Mouse (Mus musculus): ENCODE measurements around the gene D930007J09Rik. TPM values are rescaled to one million over a fixed set of nuclear protein-coding genes. Genes with fewer than 3 reads are reported as not detected.

The D930007J09Rik gene
- polyA plus RNA-seq, 1 experiment from 2014 or later = not detected

GRCm38 (mm10) chr13:32832776-32833175 lies 30.1 kb upstream of the D930007J09Rik start:
- no peak overlapping the region for H3K4me3 ChIP-seq (replicated peaks)

DNA sequence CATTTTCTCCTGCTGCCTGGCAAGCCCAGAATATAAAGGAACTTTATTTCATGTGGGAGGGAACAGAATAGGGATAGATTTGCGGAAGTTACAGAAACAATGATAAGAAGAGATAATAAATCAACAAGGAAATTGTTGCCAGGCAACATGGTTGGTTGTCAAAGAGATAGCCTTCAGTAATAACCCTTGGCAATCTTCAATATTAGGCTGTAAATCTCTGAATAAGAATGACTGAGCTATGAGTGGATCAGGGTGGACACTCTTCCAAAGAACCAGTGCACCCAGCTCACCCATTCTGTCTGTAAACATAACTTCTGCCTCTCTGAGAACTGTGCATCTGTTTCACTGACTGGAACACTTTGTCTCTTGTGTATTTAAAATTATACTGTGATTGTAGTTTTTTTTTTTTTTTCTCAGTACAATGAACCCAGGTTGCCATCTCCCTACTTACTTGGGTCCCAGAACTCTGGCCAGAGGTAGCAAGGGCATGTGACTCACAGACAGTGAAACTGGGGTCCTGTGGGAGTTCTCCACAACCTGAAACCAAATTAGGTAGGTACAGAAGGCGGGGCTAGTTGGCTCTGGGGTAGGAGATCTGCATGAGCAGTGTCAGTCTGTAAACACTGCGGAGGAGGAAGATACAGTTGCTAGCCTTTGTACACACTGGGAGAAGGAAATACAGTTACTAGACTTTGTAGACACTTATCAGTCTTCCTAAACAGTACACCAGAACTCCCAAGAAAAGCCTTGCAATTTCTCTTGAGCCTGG lies 29.0 kb upstream of the D930007J09Rik start:
- Histone ChIP-seq H3K36me3 (no peaks in the 10 kb centered on the region), H3K27me3 (no peaks in the 10 kb centered on the region), H3K9ac (replicated peaks) (no peak overlapping the region), H3K4me1 (replicated peaks) (no peaks in the 10 kb centered on the region), H3K4me2 (no peak overlapping the region), H3K27ac (no peak overlapping the region), H3K4me3 (replicated peaks) (no peak overlapping the region), H3K9me3 (no peaks in the 10 kb centered on the region)
- ATAC-seq (ENCODE audit: insufficient number of reproducible peaks, insufficient read depth, low FRiP score, low TSS enrichment, low read depth) = no peak
- WGBS = 83% methylated on average over 3 of the region's 3 CpGs

More at GRCm38 (mm10) chr13:32832776-32833175, 30.1 kb upstream of the D930007J09Rik start:
- no peaks in the 10 kb centered on the region for H3K9me3 ChIP-seq
- no peak overlapping the region for H3K27ac ChIP-seq
- no peaks in the 10 kb centered on the region for H3K27me3 ChIP-seq
- H3K4me2 ChIP-seq = no peak overlapping the region
- no peak overlapping the region for H3K9ac ChIP-seq (replicated peaks)
- H3K36me3 ChIP-seq = no peaks in the 10 kb centered on the region
- WGBS = 74% methylated on average over 3 of the region's 3 CpGs
- no peak for ATAC-seq (ENCODE audit: insufficient number of reproducible peaks, insufficient read depth, low FRiP score, low TSS enrichment, low read depth)
- H3K4me1 ChIP-seq (replicated peaks) = no peaks in the 10 kb centered on the region

GRCm38 (mm10) chr13:32828886-32829285 lies 26.2 kb upstream of the D930007J09Rik start:
- 81% methylated on average over 4 of the region's 4 CpGs for WGBS

DNA sequence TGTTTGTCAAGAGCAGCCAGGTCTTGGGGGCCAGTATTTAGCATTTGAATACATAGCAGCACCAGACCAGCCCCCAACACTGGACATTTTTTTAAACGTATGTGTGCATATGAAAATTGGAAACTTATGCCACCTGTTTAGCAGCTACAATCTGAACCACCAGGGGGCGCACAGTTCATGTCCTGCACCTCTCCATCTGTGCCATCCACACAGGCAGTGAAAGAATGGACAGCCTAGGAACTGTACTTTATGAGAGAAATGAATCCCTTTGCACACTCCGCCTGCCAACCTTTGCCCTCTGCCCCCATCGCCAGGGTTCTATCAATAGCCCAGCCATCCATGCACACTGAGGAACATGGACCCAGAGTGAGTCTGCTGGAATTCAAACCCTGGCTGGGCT lies 25.3 kb upstream of the D930007J09Rik start:
- no peak for ATAC-seq (ENCODE audit: insufficient number of reproducible peaks, insufficient read depth, low FRiP score, low TSS enrichment, low read depth)
- Histone ChIP-seq H3K4me1 (replicated peaks) (no peaks in the 10 kb centered on the region), H3K27me3 (no peaks in the 10 kb centered on the region), H3K4me2 (no peak overlapping the region), H3K9ac (replicated peaks) (no peak overlapping the region), H3K4me3 (replicated peaks) (no peak overlapping the region), H3K36me3 (peaks cover 4% of the 10 kb centered on the region; the same call in 1 of the 2 replicates), H3K9me3 (no peaks in the 10 kb centered on the region), H3K27ac (no peak overlapping the region)
- WGBS = 57% methylated on average over 4 of the region's 4 CpGs

More at GRCm38 (mm10) chr13:32828886-32829285, 26.2 kb upstream of the D930007J09Rik start:
- Histone ChIP-seq H3K9ac (replicated peaks) (no peak overlapping the region), H3K27ac (no peak overlapping the region), H3K27me3 (no peaks in the 10 kb centered on the region), H3K9me3 (no peaks in the 10 kb centered on the region), H3K36me3 (no peaks in the 10 kb centered on the region), H3K4me2 (no peak overlapping the region), H3K4me1 (replicated peaks) (no peaks in the 10 kb centered on the region), H3K4me3 (replicated peaks) (no peak overlapping the region)
- ATAC-seq (ENCODE audit: insufficient number of reproducible peaks, insufficient read depth, low FRiP score, low TSS enrichment, low read depth) = no peak

- H3K9ac ChIP-seq (replicated peaks) = no peak overlapping the region
- ATAC-seq (ENCODE audit: insufficient number of reproducible peaks, insufficient read depth, low FRiP score, low TSS enrichment, low read depth) = no peak
- 82% methylated on average over 3 of the region's 3 CpGs for WGBS
- no peaks in the 10 kb centered on the region for H3K9me3 ChIP-seq
- H3K27me3 ChIP-seq = no peaks in the 10 kb centered on the region
- no peak overlapping the region for H3K27ac ChIP-seq
- no peak overlapping the region for H3K4me3 ChIP-seq (replicated peaks)
- no peak overlapping the region for H3K4me2 ChIP-seq
- peaks cover 9% of the 10 kb centered on the region; the same call in 1 of the 2 replicates for H3K36me3 ChIP-seq
- no peaks in the 10 kb centered on the region for H3K4me1 ChIP-seq (replicated peaks)
Measured at GRCm38 (mm10) chr13:32827111-32827822, 24.6 kb upstream of the D930007J09Rik start.

GRCm38 (mm10) chr13:32825546-32825945 lies 22.9 kb upstream of the D930007J09Rik start:
- no peak overlapping the region for H3K4me2 ChIP-seq
- H3K9me3 ChIP-seq = no peaks in the 10 kb centered on the region
- 93% methylated on average over 8 of the region's 8 CpGs for WGBS
- no peak overlapping the region for H3K9ac ChIP-seq (replicated peaks)
- no peaks in the 10 kb centered on the region for H3K4me1 ChIP-seq (replicated peaks)
- no peaks in the 10 kb centered on the region for H3K27me3 ChIP-seq
- no peak overlapping the region for H3K27ac ChIP-seq
- no peak for ATAC-seq (ENCODE audit: insufficient number of reproducible peaks, insufficient read depth, low FRiP score, low TSS enrichment, low read depth)
- H3K4me3 ChIP-seq (replicated peaks) = no peak overlapping the region
- peaks cover 26% of the 10 kb centered on the region for H3K36me3 ChIP-seq

DNA sequence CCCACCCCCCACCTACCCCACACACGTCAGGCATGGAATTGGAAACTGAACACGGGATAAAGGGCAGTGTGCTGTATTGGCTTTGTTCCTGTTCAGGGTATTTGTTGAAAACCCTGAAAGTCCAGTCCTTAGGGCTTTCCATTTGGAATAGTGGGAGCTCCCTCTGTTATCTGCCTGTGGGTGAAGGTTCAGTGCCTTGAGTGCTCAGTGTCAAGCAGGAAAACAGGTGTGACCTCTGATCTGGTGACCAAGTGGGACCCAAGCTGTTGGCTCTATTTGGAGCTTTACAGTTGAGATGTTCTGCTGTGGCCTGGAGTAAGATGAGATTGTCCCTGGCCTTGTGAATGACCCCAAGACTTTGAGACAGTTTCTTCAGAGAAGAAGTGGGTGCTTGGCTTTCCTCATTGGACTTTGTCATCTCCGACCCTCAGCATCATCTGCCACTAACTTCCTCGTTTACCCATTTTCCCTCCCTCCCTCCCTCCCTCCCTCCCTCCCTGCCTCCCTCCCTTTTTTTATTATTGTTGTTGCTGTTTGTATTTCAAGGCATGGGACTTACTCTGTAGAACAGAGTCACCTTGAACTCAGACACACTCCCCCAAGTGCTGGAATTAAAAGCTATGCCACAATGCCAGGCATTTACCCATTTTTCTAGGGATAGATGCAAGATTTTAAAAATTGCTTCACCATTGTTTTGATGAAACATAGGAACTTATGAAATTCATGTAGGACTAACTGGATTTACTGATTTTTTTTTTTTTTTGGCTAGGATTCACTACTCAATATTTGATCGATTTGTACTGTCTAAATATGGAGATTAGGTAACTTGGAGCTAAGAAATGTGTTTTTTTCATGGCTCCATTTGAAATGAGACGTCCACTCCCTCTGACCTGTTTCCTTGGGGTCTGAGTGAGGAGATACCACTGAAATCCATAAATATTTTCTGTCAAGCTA lies 22.0 kb upstream of the D930007J09Rik start:
- Histone ChIP-seq H3K4me1 (replicated peaks) (no peaks in the 10 kb centered on the region), H3K36me3 (peaks cover 34% of the 10 kb centered on the region), H3K4me2 (no peak overlapping the region), H3K27ac (no peak overlapping the region), H3K4me3 (replicated peaks) (no peak overlapping the region), H3K27me3 (no peaks in the 10 kb centered on the region), H3K9ac (replicated peaks) (no peak overlapping the region), H3K9me3 (no peaks in the 10 kb centered on the region)
- ATAC-seq (ENCODE audit: insufficient number of reproducible peaks, insufficient read depth, low FRiP score, low TSS enrichment, low read depth) = no peak
- WGBS = 77% methylated on average over 6 of the region's 6 CpGs

- Histone ChIP-seq H3K4me1 (replicated peaks) (no peaks in the 10 kb centered on the region), H3K36me3 (peaks cover 49% of the 10 kb centered on the region)
- WGBS = 86% methylated on average over 6 of the region's 6 CpGs
Measured at GRCm38 (mm10) chr13:32823126-32823525, 20.5 kb upstream of the D930007J09Rik start.

GRCm38 (mm10) chr13:32821671-32822070 lies 19.0 kb upstream of the D930007J09Rik start:
- WGBS = 98% methylated on average over 4 of the region's 4 CpGs
- Histone ChIP-seq H3K36me3 (peaks cover 64% of the 10 kb centered on the region), H3K27ac (no peak overlapping the region), H3K4me1 (replicated peaks) (no peaks in the 10 kb centered on the region), H3K9ac (replicated peaks) (no peak overlapping the region), H3K27me3 (no peaks in the 10 kb centered on the region), H3K9me3 (no peaks in the 10 kb centered on the region), H3K4me2 (no peak overlapping the region), H3K4me3 (replicated peaks) (no peak overlapping the region)
- no peak for ATAC-seq (ENCODE audit: insufficient number of reproducible peaks, insufficient read depth, low FRiP score, low TSS enrichment, low read depth)

More at GRCm38 (mm10) chr13:32823126-32823525, 20.5 kb upstream of the D930007J09Rik start:
- Histone ChIP-seq H3K4me3 (replicated peaks) (no peak overlapping the region), H3K4me2 (no peak overlapping the region), H3K9me3 (no peaks in the 10 kb centered on the region), H3K27me3 (no peaks in the 10 kb centered on the region), H3K27ac (no peak overlapping the region), H3K9ac (replicated peaks) (no peak overlapping the region)
- no peak for ATAC-seq (ENCODE audit: insufficient number of reproducible peaks, insufficient read depth, low FRiP score, low TSS enrichment, low read depth)

GRCm38 (mm10) chr13:32819926-32820325 lies 17.3 kb upstream of the D930007J09Rik start:
- Histone ChIP-seq H3K9me3 (no peaks in the 10 kb centered on the region), H3K4me1 (replicated peaks) (no peaks in the 10 kb centered on the region)

DNA sequence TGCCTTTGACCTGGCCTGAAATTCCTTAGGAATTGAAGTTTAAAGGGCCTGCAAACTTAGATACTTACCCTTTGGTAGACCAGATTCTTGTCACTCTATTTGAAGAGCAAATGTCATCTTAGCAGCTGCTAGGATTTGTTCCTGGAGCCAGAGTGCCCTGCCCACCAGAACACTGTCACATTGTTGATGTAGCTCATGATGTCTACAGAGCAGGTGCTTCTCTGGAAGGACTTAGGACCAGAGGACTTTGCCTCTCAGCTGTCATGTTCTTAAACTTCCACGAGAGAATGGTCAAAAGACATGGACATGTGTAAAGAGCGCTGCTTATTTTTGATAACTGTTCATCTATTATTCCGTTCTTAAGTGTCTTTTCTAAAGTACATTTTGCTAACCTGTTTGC lies 16.6 kb upstream of the D930007J09Rik start:
- ATAC-seq (ENCODE audit: insufficient number of reproducible peaks, insufficient read depth, low FRiP score, low TSS enrichment, low read depth) = no peak
- H3K4me3 ChIP-seq (replicated peaks) = no peak overlapping the region
- H3K36me3 ChIP-seq = peaks cover 76% of the 10 kb centered on the region
- 87% methylated on average over 3 of the region's 3 CpGs for WGBS
- no peaks in the 10 kb centered on the region for H3K4me1 ChIP-seq (replicated peaks)
- H3K9ac ChIP-seq (replicated peaks) = no peak overlapping the region
- no peak overlapping the region for H3K27ac ChIP-seq
- H3K4me2 ChIP-seq = no peak overlapping the region
- H3K9me3 ChIP-seq = no peaks in the 10 kb centered on the region
- H3K27me3 ChIP-seq = no peaks in the 10 kb centered on the region

More at GRCm38 (mm10) chr13:32819926-32820325, 17.3 kb upstream of the D930007J09Rik start:
- Histone ChIP-seq H3K27ac (no peak overlapping the region), H3K36me3 (peaks cover 71% of the 10 kb centered on the region), H3K27me3 (no peaks in the 10 kb centered on the region), H3K9ac (replicated peaks) (no peak overlapping the region), H3K4me3 (replicated peaks) (no peak overlapping the region), H3K4me2 (no peak overlapping the region)
- WGBS = 93% methylated on average over 5 of the region's 5 CpGs
- ATAC-seq (ENCODE audit: insufficient number of reproducible peaks, insufficient read depth, low FRiP score, low TSS enrichment, low read depth) = no peak

All from limb, embryonic 12.5 days (tissue).